Mouse (Mus musculus) left cerebral cortex, postnatal 14 days (tissue): ENCODE results near the gene Ube2k. TPM values are rescaled to one million over a fixed set of nuclear protein-coding genes. Genes with fewer than 3 reads are reported as not detected.

ENCODE experiments used
- DNase-seq, 2 experiments: peaks; one replicate each; pipeline ENCODE4 v3.0.0; 2021 to 2022; ENCODE audit warnings: low spot score in 2 of 2, mixed read lengths in 1 of 2
- intact Hi-C: fragments of 180-260 bp; cut with DNase I; formaldehyde crosslinking; loops from one replicate; pipeline ENCODE4 v1.15.1; 2025
- long read RNA-seq, 2 experiments: library from polyadenylated mRNA; stranded (forward); transcript quantifications; one replicate each; pipeline ENCODE4 v2.0.0; 2021
- total RNA-seq, 2 experiments: library from RNA; stranded (reverse); gene quantifications; 2 replicates each; pipeline ENCODE4 v1.2.3; 2021

Gene Ube2k
- 100 to 1,000 TPM; 122 to 132 TPM for total RNA-seq
- long read RNA-seq, experiment 1, full-length matches to known transcripts, result 74 of 83 reads
- long read RNA-seq, experiment 1, partial matches to known transcripts, result 6 of 83 reads
- long read RNA-seq, experiment 1, other reads (novel, unspliced or antisense), result 3 of 83 reads
- long read RNA-seq, experiment 2, full-length matches to known transcripts, result 54 of 59 reads
- long read RNA-seq, experiment 2, partial matches to known transcripts, result 1 of 59 reads
- long read RNA-seq, experiment 2, other reads (novel, unspliced or antisense), result 4 of 59 reads

DNA sequence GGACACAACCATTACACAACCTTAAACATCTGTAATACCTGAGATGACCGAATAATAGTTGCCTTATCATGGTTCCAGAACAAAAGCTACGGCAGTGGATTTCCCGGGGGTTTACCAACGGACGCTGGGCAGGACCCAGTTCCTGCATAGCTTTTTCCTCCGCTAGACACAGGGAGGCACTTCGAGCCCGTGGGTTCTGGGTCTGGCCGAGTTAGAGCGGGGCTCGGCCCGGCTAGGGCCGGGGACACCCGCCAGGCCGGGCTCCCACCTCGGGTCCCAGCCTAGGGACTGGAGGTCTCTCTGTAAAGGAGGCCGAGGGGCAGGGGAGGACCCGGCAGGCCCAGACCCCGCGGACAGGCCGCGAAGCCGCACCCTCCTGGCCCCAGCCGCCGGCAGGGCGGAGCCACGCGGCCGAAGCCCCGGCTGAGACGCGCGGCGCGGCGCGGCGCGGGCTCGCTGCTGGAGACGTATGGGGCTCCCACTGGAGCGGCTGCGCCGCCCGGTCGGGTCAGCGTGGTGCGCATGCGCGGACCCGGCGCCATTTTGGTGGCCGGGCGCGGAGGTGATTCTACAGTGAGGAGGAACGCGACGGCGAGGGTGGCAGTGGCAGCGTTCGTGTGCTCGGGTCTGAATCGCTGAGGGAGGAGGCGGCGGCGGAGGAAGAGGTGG lies at the start of gene Ube2k, which contains the start of gene Smim14:
Gene Ube2k, plus strand, starts transcription at position 483 of the 669 bp plus-strand sequence.
Gene Smim14, minus strand, starts transcription at position 434 of the 669 bp plus-strand sequence.
- peak; percentile 94 to 95 for DNase-seq
- intact Hi-C loops, result loop anchor here (2.0 kb wide), 2 partner anchors 44 to 160 kb away; partner anchors contain the start of gene Gm43552

DNA sequence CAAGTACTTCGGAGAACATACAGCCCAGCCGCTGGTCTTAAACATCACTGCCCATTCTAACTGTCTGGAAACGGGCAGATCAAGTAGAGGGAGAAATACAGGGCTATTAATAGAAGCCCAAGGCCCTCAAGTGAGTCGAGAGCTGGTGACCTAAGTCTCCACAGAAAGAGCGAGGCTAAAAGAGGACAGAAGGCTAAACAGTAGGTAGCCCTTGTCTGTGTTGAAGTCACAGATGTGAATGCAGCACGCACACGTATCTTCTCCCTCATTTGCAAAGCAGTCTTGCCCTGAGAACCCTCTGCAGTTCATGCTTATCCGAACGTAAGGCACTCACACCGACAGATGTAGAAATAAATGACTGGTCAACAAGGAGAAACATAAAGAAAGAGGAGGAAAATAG lies 49.7 kb upstream of the Ube2k start:
- no peak for DNase-seq
- intact Hi-C loops, result no loop called here

DNA sequence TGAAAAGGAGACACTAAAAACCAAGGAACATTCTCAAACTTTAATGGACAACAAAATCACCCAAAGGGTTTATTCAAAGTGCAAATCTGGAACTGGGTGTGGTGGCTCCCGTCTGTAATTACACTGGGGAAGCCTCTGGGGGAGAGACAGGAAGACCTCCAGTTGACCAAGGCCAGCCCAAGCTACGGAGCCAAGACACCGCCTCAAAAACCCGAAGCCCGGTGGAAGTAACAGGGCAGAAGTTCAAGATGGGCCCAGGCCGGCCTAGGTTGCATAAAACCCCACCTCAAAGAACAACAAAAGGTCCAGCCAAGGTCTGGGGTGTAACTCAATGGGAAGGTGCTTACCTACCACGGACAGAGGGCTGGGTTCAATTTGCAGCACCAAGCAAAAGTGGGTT lies 48.3 kb upstream of the Ube2k start:
- DNase-seq, result no peak
- intact Hi-C loops, result no loop called here

DNA sequence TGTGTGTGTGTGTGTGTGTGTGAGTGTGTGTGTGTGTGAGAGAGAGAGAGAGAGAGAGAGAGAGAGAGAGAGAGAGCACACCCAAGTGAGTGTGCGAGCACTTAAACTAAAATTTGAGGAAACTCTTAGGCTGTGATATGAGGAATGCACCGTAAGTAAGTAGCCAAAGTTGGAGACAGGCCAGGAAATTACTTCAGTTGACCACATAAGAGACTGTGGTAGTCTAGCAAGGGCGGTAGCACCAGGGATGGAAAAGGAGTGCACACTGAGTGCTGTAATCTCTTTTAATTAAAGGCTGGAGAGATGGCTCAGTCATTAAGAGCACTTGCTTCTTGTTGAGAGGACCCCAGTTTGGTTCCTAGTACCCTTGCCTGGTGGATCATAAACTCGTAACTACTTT lies 47.2 kb upstream of the Ube2k start:
- DNase-seq, result no peak
- intact Hi-C loops, result loop anchor here (5.0 kb wide), 1 partner anchor 53 kb away; the partner anchor contains the start of gene Ugdh

DNA sequence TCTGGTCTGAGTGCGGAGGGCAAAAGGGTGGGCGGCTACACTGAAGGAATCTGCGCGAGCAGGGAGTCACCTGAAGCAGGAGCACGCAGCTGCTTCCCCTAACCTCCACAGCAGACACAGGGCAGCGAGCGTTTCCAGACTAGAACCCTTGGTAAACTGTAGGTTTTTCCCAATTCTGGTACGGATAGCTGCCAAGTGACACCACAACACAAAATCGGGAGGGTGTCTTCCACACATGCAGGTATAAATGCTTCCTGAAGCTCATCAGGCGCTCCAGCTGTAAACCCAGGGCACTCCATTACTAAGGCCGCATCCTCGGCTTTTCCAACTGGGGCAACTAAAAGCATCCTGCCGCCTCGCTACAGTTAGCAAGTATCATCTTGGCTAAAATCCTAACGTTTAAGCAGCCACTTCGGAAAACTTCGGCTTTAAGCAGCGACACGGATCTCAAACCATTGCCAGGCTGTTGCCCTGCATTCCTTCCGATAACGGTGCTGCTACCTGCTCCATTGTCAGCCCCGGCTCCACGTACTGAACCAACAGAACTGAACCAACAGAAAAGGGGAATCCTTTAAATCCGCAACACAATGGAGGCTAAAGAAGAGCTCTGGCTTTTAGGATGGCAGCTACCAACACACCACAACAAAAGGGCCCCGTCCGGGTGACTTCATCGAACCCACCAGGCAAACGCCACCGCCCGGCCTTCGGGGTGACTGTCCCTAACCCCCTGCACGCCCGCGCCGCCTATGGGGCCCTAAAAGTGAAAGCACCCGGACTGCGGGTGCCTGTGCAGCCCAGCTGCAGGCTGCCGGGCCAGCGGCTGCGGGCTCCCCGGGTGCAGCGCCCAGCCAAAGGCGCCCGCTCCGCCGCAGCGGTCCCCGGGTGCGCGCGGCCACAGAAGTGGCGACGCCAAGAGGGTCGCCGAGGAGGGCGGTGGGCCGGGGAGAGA lies 45.0 kb upstream of the Ube2k start:
- DNase-seq, result peak; percentile 42 to 58
- intact Hi-C loops, result loop anchor here (2.0 to 5.0 kb wide), 3 partner anchors 45 to 205 kb away; partner anchors contain the start of genes Smim14, Ube2k and Ugdh

DNA sequence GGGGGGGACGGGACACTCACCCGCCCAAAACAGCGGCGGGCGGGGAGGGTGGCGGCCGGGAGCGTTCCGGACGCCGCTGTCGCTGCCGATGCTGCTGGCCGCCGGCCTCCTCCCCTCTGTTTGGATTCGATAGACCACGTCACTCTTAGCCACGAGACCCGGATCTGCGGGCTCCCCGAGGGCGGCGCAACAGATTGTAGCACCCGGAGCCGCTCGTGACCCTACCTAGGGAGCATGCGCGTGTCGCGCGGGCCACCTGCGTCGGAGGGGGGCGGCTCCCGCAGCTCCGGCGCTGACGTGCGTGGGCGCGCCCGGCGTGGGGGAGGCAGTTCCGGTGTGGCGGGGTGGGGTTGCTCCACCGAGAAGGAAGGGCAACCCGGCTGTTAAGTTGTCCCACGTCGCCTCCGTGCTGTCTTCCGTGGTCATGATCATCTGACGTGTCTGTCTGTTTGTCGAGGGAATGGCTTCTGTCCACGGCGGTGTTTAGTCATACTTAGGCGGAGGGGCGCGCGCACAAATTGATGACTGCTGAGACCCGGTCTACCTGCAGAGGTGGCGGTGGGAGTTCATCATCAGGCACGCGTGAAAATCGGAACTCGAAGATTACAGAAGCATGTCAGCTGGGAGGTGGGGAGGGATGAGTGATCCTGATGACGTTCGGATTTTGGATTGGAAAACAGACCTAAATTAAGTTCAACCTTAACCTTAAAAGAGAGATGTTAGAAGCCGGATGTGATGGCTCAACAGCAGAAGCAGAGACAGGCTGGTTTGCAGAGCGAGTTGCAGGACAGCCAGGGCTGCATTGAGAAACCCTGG lies 44.1 kb upstream of the Ube2k start, which contains the start of gene Gm43552:
Gene Gm43552, minus strand, starts transcription at position 118 of the 816 bp plus-strand sequence.
- peak; percentile 96 to 97 for DNase-seq
- intact Hi-C loops, result loop anchor here (2.0 to 5.0 kb wide), 3 partner anchors 44 to 204 kb away; partner anchors contain the start of genes Smim14, Ube2k and Ugdh

DNA sequence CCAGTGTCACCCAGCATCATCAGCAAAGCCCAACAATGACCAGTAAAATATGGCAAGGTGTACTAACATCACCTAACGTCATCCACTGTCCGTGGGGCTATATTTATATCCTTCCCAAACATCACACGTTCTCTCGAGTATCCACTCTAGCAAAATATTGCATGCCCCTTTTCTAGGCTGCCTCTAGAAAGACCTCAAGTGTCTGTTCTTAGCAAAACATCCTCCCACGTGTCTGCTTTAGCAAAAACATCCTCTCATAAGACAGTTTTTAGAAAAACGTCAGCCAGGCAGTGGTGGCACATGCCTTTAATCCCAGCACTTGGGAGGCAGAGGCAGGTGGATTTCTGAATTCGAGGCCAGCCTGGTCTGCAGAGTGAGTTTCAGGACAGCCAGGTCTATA lies 36.8 kb upstream of the Ube2k start:
- DNase-seq, result no peak

DNA sequence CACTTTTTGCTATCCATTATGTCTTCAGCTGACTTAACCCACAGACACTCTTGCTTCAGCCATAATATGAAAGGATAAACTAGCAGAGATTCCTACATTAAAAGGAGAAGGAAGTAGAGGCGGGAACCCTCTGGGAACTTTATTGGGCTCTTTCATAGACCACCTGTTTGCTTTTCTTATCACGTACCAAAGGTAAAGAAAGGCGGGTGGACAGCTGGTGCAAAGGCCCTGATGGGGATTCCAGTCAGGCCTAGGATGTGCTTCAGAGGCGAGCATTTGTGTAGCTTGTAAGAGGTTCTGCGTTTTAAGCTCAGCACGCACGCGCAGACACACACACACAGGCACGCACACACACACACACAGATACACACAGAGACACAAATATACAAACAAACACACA lies 35.6 kb upstream of the Ube2k start:
- no peak for DNase-seq
- intact Hi-C loops, result no loop called here

More for the DNA sequence above, 36.8 kb upstream of the Ube2k start:
- intact Hi-C loops, result no loop called here

DNA sequence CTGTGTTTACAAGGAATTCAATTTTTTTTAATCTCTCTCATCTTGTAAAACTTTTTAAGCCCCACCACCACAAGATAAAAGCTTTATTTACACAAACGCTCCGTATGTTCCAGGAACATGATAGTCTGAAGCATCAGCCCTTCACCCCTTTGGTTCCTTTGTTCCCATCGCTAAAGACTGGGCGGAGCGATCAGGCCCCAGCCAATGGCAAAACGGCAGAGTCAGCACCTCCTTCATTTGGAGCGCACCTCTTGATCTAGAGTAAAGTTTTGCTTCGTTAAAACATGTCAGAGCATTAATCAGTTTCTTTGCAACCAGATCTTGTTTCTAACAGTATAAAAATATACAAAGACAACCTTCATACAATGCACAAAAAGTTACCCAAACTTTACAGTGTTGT lies 31.2 kb upstream of the Ube2k start:
- intact Hi-C loops, result no loop called here
- no peak for DNase-seq

DNA sequence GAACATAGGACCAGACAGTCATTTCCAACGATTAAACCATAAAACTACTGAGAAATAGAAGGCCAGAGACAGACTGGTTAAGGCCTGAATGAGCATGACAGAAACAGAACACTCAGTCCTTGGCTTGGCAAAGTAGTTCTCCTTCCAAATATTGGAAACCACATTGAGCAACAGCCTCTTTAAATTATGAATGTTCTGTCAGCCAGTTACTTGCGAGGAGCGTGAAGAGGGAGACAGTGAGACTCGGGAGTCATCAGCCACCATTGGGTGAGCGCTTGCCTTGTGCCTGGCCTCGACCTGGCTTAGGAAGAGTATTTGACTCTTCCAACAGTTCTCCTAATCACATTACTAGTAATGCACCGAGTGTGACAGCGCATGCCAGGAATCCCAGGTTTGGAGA lies 28.6 kb upstream of the Ube2k start:
- DNase-seq, result no peak
- intact Hi-C loops, result no loop called here

DNA sequence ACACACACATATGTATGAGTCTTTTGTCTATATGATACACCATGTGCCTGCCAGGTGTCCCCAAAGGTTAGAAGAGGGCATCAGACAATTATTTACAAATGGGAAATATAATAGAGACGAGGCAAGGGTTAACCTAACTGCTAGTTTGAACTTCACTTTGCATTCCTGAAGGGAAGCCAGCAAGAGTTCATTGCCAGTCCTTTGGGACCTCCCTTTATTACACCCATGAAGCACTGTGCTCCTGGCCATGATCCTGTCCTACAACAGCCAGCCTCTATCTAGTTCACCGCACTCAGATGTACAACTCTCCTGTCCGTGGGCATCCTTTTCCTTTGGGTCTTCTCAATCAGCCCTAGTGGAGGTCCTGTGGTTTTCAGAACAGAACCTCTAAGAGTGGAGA lies 23.5 kb upstream of the Ube2k start:
- intact Hi-C loops, result no loop called here
- no peak for DNase-seq

DNA sequence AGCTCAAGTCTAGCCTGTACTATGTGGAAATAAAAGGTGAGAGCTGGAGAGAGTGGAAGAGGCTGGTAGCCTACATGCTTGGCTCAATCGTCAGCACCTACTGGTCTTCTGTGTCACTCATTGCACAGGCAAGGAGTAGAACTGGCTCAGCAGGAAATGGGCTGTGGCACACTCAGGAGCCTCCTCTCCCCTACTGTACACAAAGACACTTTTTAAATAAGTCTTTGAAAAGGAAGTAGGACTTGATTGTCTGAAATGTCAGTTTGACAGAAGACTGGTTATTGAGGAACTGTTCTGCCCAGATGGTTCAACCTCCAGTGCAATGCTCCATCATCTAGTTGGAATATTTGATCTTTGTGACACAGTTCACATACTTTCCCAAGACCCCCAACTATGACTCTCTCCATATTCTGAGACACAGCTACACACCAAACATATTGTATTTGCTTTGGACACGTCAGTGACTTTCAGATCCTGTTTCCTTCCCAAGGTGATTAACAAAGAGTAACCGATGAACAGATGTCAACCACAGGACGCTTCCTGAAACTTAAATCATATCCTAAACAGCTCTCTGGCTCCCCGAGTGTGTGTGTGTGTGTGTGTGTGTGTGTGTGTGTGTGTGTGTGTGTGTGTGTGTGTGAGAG lies 22.3 kb upstream of the Ube2k start:
- DNase-seq, result no peak
- intact Hi-C loops, result no loop called here

DNA sequence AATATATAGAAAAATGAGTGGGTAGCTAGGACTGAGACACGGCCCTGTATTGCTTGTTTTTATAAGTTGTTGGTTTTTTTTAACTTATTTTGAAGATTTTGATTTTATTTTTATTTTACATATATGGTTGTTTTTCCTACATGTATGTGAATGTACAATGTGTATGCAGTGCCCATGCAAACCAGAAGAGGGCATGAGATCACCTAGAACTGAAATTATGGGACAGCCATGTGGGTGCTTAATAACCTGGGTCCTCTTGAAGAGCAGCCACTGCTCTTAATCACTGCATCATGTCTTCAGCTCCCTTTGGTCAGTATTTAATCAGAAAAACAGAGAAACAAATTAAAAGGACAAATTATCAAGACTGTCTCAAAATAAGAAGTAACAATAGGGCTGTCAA lies 15.2 kb upstream of the Ube2k start:
- intact Hi-C loops, result no loop called here
- DNase-seq, result no peak

DNA sequence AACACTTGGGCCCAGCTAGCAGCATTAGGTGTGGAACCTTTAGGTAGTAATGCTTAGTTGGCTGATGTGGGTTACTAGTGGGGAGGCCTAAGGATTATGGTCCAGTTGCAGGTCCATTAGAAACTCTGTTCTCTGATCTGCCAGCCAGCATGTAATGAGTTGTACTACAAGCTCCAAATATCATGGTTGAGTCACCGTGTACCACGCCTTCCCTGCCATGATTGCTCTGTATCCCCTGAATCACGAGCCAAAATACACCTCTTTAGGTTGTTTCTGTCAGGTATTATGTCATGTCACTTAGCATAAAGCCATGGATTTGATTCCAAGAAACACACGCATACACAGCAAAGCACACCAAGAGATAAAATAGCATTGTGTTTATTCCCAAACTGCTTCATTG lies 12.2 kb upstream of the Ube2k start:
- intact Hi-C loops, result no loop called here
- no peak for DNase-seq

DNA sequence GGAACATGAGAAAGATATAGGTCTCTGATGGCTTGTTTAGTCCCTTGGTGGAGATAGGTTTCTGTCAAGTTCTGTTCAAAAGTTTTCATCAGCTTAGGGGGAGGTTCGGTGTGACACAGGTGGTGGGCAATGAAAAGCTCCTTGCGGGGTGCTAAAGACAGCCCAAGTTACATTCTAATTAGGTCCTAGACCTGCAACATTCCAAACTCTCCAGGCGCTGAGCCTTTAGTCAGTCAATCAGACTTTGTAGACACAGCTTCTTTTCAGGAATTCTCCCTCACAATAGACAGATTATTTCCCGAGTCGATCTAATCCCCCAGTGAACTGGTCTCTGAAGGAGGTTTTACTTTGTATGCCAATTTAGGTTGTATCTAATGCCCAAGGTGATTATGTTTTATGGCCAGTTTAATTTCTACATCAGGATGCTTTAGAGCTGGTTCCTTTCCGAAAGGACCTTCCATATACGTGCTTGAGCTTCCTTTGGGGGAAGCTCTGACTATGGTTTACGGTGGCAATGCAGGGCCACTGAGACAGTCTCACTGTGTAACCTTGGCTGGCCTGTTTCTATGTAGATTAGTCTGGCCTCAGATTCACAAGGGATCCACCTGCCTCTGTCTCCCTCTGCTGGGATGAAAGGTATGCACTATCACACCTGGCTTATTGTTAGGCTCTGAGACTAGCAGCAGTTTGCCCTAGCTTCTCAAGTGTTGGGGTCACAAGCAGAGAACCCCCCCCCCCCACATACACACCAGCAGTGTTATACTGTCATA lies 11.2 kb upstream of the Ube2k start:
- intact Hi-C loops, result no loop called here
- no peak for DNase-seq

DNA sequence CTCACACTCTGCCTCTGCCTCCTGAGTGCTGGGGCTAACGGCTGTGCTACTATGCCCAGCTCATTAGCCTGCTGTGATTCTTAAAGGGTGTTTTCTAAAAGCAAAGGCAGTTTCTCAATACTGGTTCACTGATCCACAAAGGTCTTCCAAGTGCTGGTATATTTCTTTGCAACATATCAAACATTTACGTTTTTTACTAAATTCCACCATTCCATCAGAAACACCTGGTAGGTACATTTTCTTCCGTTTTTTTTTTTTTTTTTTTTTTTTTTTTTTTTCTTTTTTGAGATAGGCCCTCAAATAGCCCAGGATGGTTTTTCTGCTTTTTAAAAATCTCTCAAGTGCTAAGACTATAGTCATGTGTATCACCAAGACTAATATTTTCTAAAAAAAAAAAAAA lies 5.8 kb upstream of the Ube2k start:
- intact Hi-C loops, result no loop called here

DNA sequence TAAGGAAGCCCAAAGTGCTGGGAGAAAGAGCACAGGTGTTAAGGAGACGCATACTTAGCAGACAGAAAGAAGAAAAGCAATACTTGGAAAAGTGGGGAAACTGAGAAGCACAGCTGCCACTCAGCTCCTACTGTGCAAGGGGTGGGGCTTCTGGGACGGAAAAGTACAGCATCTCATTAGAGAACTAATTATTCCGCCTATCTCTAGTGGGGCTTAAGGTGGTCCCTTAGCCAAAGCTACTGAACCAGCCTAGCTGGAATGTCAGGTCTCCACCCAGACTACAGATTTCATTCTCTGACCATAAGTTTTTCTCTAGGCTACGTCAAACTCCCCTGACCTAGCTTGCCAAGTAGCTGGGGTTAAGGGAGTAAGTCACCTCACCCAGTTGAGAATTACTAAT lies 2.5 kb upstream of the Ube2k start:
- intact Hi-C loops, result no loop called here
- DNase-seq, result no peak

More for the DNA sequence above, 5.8 kb upstream of the Ube2k start:
- no peak for DNase-seq
